Mouse (Mus musculus) CD4-positive, CD25-positive, alpha-beta regulatory T cell, adult 9 weeks (primary cell): ENCODE data around the gene Lrrc43. TPM values are rescaled to one million over a fixed set of nuclear protein-coding genes. Genes with fewer than 3 reads are reported as not detected.

Experiments used
- polyA plus RNA-seq: library from polyadenylated mRNA; unstranded; fragments of 100-300 nt; shearing (Covaris generic); gene quantifications from one replicate; pipeline ENCODE4 v1.2.1, GENCODE M21; 2017

Gene Lrrc43
- polyA plus RNA-seq, result not detected

GRCm38 (mm10) chr5:123489112-123489785 lies at the start of gene Lrrc43, which contains the start of gene Il31:
Lrrc43 (plus strand) TSS chr5:123489305.
Il31 (minus strand) TSS chr5:123489489.

GRCm38 (mm10) chr5:123510160-123510559 lies 21.1 kb downstream of the Lrrc43 start, which contains the start of gene B3gnt4:
B3gnt4 (plus strand) TSS chr5:123510460.

GRCm38 (mm10) chr5:123523692-123524392 lies 34.7 kb downstream of the Lrrc43 start, which contains the start of gene Diablo:
Diablo (minus strand) TSS chr5:123524176.

GRCm38 (mm10) chr5:123525281-123525680 lies 36.2 kb downstream of the Lrrc43 start, which contains the start of gene Gm49027:
Gm49027 (minus strand) TSS chr5:123525488.

Other genes starting within 250 kb of the Lrrc43 start
- 3.5 TPM for gene Wdr66, start 237.2 kb upstream of the Lrrc43 start, polyA plus RNA-seq
- 9.4 TPM for gene Bcl7a, start 145.5 kb upstream of the Lrrc43 start, polyA plus RNA-seq
- gene Mlxip, start 94.5 kb upstream of the Lrrc43 start, polyA plus RNA-seq, result 16.2 TPM
- not detected for gene Il31, start 184 bp downstream of the Lrrc43 start, polyA plus RNA-seq
- gene B3gnt4, start 21.2 kb downstream of the Lrrc43 start, polyA plus RNA-seq, result 1.3 TPM
- gene Diablo, start 34.9 kb downstream of the Lrrc43 start, polyA plus RNA-seq, result 136 TPM
- gene Gm49027, start 36.2 kb downstream of the Lrrc43 start, polyA plus RNA-seq, result not detected
- 60.0 TPM for gene Vps33a, start 83.7 kb downstream of the Lrrc43 start, polyA plus RNA-seq
- gene Clip1, start 195.3 kb downstream of the Lrrc43 start, polyA plus RNA-seq, result 102 TPM
- gene Zcchc8, start 231.8 kb downstream of the Lrrc43 start, polyA plus RNA-seq, result 98.7 TPM